Mouse (Mus musculus) CH12.LX (cell line): ENCODE data around the gene Fam57a.

ENCODE experiments used
- CHD2 ChIP-seq: IDR thresholded peaks from 2 replicates; pipeline ENCODE4 v1.6.1; 2011; ENCODE audit warnings: low read length, improper control_type of control experiment
- EP300 ChIP-seq: IDR thresholded peaks from 2 replicates; pipeline ENCODE4 v1.6.1; 2011; ENCODE audit warnings: low read length, improper control_type of control experiment
- HCFC1 ChIP-seq: IDR thresholded peaks from 2 replicates; pipeline ENCODE4 v1.6.1; 2012; ENCODE audit warnings: low read depth, mild to moderate bottlenecking, inconsistent platforms, low read length, improper control_type of control experiment
- MAX ChIP-seq: IDR thresholded peaks from 2 replicates; pipeline ENCODE4 v1.6.1; 2011; ENCODE audit warnings: low read length, improper control_type of control experiment
- POLR2A ChIP-seq: IDR thresholded peaks from 2 replicates; pipeline ENCODE4 v1.6.1; 2011; ENCODE audit warnings: low read depth, mild to moderate bottlenecking, improper control_type of control experiment, low read length
- UBTF ChIP-seq: IDR thresholded peaks from 2 replicates; pipeline ENCODE4 v1.6.1; 2012; ENCODE audit warnings: low read depth, mild to moderate bottlenecking, inconsistent platforms, low read length, improper control_type of control experiment, moderate library complexity
- ZC3H11A ChIP-seq: IDR thresholded peaks from 2 replicates; pipeline ENCODE4 v1.6.1; 2012; ENCODE audit warnings: low read depth, mild to moderate bottlenecking, inconsistent platforms, low read length, improper control_type of control experiment
- ZMIZ1 ChIP-seq: IDR thresholded peaks from 2 replicates; pipeline ENCODE4 v1.6.1; 2012; ENCODE audit warnings: low read depth, mild to moderate bottlenecking, inconsistent platforms, low read length, improper control_type of control experiment
- ZNF384 ChIP-seq: IDR thresholded peaks from 2 replicates; pipeline ENCODE4 v1.6.1; 2012; ENCODE audit warnings: low read depth, low read length, improper control_type of control experiment, inconsistent platforms

DNA sequence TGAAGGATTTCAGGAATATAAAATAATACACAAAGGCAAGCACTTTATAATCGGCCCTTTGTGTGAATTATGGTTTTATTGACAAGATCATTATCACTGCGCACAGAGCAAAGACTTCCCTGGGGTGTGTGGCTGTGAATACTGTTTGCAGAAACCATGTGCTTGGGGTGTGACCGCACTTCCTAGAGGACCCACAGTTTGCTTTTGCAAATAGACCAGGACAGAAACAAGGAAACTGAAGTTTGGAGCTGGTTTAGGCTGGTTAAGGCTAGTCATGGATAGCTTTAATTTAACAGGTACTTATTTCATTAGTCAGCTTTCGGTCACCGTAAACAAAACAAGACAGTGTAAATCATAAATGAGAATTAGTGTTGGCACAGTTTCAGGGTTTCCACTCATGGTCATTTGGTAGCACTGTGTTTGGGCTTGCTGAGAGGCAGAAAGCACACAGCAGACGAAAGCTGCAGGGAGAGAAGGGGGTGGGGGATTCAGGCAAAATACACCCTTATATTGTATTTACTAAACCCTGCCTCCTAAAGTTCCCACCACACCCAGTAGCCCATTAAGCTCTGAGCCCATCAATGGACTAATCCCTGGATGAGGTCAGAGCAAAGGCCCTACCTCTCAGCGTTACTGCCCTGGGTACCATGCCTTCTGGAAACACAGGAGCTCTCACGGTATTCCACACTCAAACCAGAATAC lies 17.0 kb downstream of the Fam57a start:
- TF ChIP-seq UBTF (no peak), EP300 (no peak), MAX (no peak), ZC3H11A (no peak), POLR2A (no peak), CHD2 (no peak), ZMIZ1 (no peak), HCFC1 (no peak), ZNF384 (no peak)
